Mouse (Mus musculus) urinary bladder, adult 18-20 months (tissue): ENCODE measurements around the gene Car2.

ENCODE experiments used
- DNase-seq, 2 experiments: peaks; one replicate each; pipeline ENCODE4 v3.0.0; 2022; ENCODE audit warnings: low spot score in 2 of 2, mixed read lengths in 2 of 2

Car2 gene

GRCm38 (mm10) chr3:14886102-14887098, at the start of gene Car2:
Gene Car2, plus strand, starts transcription at chr3:14886273.
- DNase-seq = peak; percentile 50 to 60

- DNase-seq = no peak
Measured at GRCm38 (mm10) chr3:14838936-14839335, 47.1 kb upstream of the Car2 start.

- DNase-seq = no peak
Measured at GRCm38 (mm10) chr3:14839466-14840118, 46.5 kb upstream of the Car2 start.

GRCm38 (mm10) chr3:14848587-14849254, 37.4 kb upstream of the Car2 start:
- DNase-seq = no peak

GRCm38 (mm10) chr3:14853966-14854365, 32.1 kb upstream of the Car2 start:
- DNase-seq = no peak

- no peak for DNase-seq
Measured at GRCm38 (mm10) chr3:14854446-14854845, 31.6 kb upstream of the Car2 start.

GRCm38 (mm10) chr3:14857874-14858273, 28.2 kb upstream of the Car2 start:
- no peak for DNase-seq

- DNase-seq = no peak
Measured at GRCm38 (mm10) chr3:14860291-14860690, 25.8 kb upstream of the Car2 start.

GRCm38 (mm10) chr3:14861165-14861564, 24.9 kb upstream of the Car2 start:
- DNase-seq = no peak

GRCm38 (mm10) chr3:14861787-14862186, 24.3 kb upstream of the Car2 start:
- no peak for DNase-seq

GRCm38 (mm10) chr3:14862654-14863021, 23.4 kb upstream of the Car2 start:
- no peak for DNase-seq

GRCm38 (mm10) chr3:14863022-14863711, 22.9 kb upstream of the Car2 start, which contains the start of gene Car3:
Gene Car3, plus strand, starts transcription at chr3:14863512.
- DNase-seq = no peak

- no peak for DNase-seq
Measured at GRCm38 (mm10) chr3:14863922-14864321, 22.2 kb upstream of the Car2 start.

- DNase-seq = no peak
Measured at GRCm38 (mm10) chr3:14865941-14866340, 20.1 kb upstream of the Car2 start.

- peak; percentile 49 to 58 for DNase-seq
Measured at GRCm38 (mm10) chr3:14869779-14870178, 16.3 kb upstream of the Car2 start.

- DNase-seq = no peak
Measured at GRCm38 (mm10) chr3:14870528-14870927, 15.5 kb upstream of the Car2 start.

- peak in 1 of 2 experiments; percentile 12 for DNase-seq
Measured at GRCm38 (mm10) chr3:14871386-14871785, 14.7 kb upstream of the Car2 start.

- DNase-seq = no peak
Measured at GRCm38 (mm10) chr3:14874402-14875040, 11.6 kb upstream of the Car2 start.

GRCm38 (mm10) chr3:14876325-14876918, 9.7 kb upstream of the Car2 start:
- DNase-seq = no peak

- no peak for DNase-seq
Measured at GRCm38 (mm10) chr3:14877251-14877909, 8.7 kb upstream of the Car2 start.
